Mouse (Mus musculus): ENCODE measurements around the gene Slc5a11. TPM values are rescaled to one million over a fixed set of nuclear protein-coding genes. Genes with fewer than 3 reads are reported as not detected.

The Slc5a11 gene
- total and polyA plus RNA-seq, 2 experiments from 2014 or later = 0.16 to 0.21 TPM

- ATAC-seq (no peak), DNase-seq (ENCODE audit: low spot score) (no peak)
- 84% methylated on average over 8 of the region's 8 CpGs for WGBS
These were observed 19.9 kb upstream of the Slc5a11 start for GRCm38 (mm10) chr7:123194696-123195095.

GRCm38 (mm10) chr7:123196432-123196831 is 18.1 kb upstream of the Slc5a11 start:
- Histone ChIP-seq H3K4me3 (ENCODE audit: low read length) (no peak overlapping the region), H3K9me3 (ENCODE audit: low read length) (no peaks in the 10 kb centered on the region), H3K27ac (no peak overlapping the region), H3K9ac (replicated peaks; ENCODE audit: low read length) (no peak overlapping the region), H3K4me1 (ENCODE audit: insufficient read depth, low read length) (no peaks in the 10 kb centered on the region), H3K27me3 (ENCODE audit: insufficient read depth, low read length) (no peaks in the 10 kb centered on the region), H3K36me3 (ENCODE audit: insufficient read depth, low read length) (peaks cover 31% of the 10 kb centered on the region), H3K4me2 (ENCODE audit: low read depth, low read length) (no peak overlapping the region)
- no peak for TF ChIP-seq CTCF (IDR thresholded peaks at IDR 0.05; ENCODE audit: low read depth)
- DNase-seq (ENCODE audit: low spot score) = no peak
- WGBS = 90% methylated on average over 5 of the region's 5 CpGs
- ATAC-seq = no peak

More at GRCm38 (mm10) chr7:123194696-123195095, 19.9 kb upstream of the Slc5a11 start:
- Histone ChIP-seq H3K4me1 (ENCODE audit: insufficient read depth, low read length) (no peaks in the 10 kb centered on the region), H3K9ac (replicated peaks; ENCODE audit: low read length) (no peak overlapping the region), H3K36me3 (ENCODE audit: insufficient read depth, low read length) (peaks cover 48% of the 10 kb centered on the region), H3K4me3 (ENCODE audit: low read length) (no peak overlapping the region), H3K9me3 (ENCODE audit: low read length) (no peaks in the 10 kb centered on the region), H3K27ac (no peak overlapping the region), H3K4me2 (ENCODE audit: low read depth, low read length) (no peak overlapping the region), H3K27me3 (ENCODE audit: insufficient read depth, low read length) (no peaks in the 10 kb centered on the region)
- TF ChIP-seq CTCF (IDR thresholded peaks at IDR 0.05; ENCODE audit: low read depth) = no peak

DNA sequence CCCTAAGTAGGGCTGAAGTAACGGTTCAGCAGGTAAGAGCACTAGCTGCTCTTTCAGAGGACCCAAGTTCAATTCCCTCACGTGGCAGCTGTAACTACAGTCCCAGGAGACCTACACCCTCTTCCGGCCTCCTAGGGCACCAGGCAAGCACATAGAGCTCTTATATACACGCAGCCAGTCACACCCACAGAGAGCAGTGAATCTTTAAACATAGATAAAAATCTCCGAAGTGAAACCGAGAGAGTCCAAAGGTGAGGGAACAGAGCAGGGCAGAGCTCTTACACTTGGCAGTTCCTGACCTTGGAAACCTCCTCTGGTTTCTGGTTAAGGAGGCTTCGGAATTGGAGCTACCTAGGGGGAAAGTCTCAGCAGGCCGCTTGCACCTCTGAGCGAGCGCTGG is 15.9 kb upstream of the Slc5a11 start:
- 80% methylated on average over 10 of the region's 10 CpGs for WGBS
- Histone ChIP-seq H3K27me3 (ENCODE audit: insufficient read depth, low read length) (no peaks in the 10 kb centered on the region), H3K36me3 (ENCODE audit: insufficient read depth, low read length) (peaks cover 11% of the 10 kb centered on the region), H3K9me3 (ENCODE audit: low read length) (no peaks in the 10 kb centered on the region), H3K4me3 (ENCODE audit: low read length) (no peak overlapping the region), H3K4me1 (ENCODE audit: insufficient read depth, low read length) (no peaks in the 10 kb centered on the region), H3K9ac (replicated peaks; ENCODE audit: low read length) (no peak overlapping the region), H3K4me2 (ENCODE audit: low read depth, low read length) (no peak overlapping the region), H3K27ac (no peak overlapping the region)
- no peak for TF ChIP-seq CTCF (IDR thresholded peaks at IDR 0.05; ENCODE audit: low read depth)
- ATAC-seq (no peak), DNase-seq (ENCODE audit: low spot score) (no peak)

GRCm38 (mm10) chr7:123199151-123199550 is 15.4 kb upstream of the Slc5a11 start:
- Histone ChIP-seq H3K4me3 (ENCODE audit: low read length) (no peak overlapping the region), H3K27ac (no peak overlapping the region), H3K4me2 (ENCODE audit: low read depth, low read length) (no peak overlapping the region), H3K27me3 (ENCODE audit: insufficient read depth, low read length) (no peaks in the 10 kb centered on the region), H3K9ac (replicated peaks; ENCODE audit: low read length) (no peak overlapping the region), H3K4me1 (ENCODE audit: insufficient read depth, low read length) (no peaks in the 10 kb centered on the region), H3K9me3 (ENCODE audit: low read length) (no peaks in the 10 kb centered on the region), H3K36me3 (ENCODE audit: insufficient read depth, low read length) (peaks cover 11% of the 10 kb centered on the region)
- ATAC-seq = no peak
- TF ChIP-seq CTCF (IDR thresholded peaks at IDR 0.05; ENCODE audit: low read depth) = no peak
- DNase-seq (ENCODE audit: low spot score) = no peak
- WGBS = 80% methylated on average over 3 of the region's 3 CpGs

DNA sequence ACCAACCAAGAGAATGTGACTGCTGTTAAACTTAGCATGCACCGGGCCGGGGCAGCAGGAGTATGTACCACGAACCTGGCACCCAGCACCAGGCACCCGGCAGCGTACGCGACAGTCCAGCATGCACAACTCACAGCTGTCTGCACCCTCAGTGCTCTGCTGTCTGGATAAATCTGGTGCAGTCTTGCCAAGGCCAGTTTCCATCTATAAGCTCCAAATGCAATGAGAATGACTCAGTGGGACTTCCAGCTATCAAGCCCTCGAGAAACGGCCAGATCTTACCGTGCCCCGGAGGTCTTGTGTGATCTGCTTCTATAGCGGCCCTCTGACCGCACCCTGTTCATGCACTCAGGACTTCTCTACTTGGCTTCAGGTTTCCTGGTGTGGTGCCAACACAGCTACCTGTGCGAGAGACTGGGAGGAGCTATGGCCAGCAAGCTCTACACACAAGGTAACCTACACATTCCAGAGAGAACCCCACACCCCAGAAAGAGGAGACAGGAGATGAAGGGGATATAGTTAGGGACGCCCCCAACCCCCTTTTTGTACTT is 14.8 kb upstream of the Slc5a11 start:
- no peaks in the 10 kb centered on the region for H3K27me3 ChIP-seq (ENCODE audit: insufficient read depth, low read length)
- H3K9ac ChIP-seq (replicated peaks; ENCODE audit: low read length) = no peak overlapping the region
- no peak for TF ChIP-seq CTCF (IDR thresholded peaks at IDR 0.05; ENCODE audit: low read depth)
- H3K36me3 ChIP-seq (ENCODE audit: insufficient read depth, low read length) = peaks cover 7% of the 10 kb centered on the region
- H3K27ac ChIP-seq = no peak overlapping the region
- ATAC-seq (no peak), DNase-seq (ENCODE audit: low spot score) (no peak)
- H3K4me2 ChIP-seq (ENCODE audit: low read depth, low read length) = no peak overlapping the region
- H3K4me1 ChIP-seq (ENCODE audit: insufficient read depth, low read length) = no peaks in the 10 kb centered on the region
- H3K9me3 ChIP-seq (ENCODE audit: low read length) = no peaks in the 10 kb centered on the region
- no peak overlapping the region for H3K4me3 ChIP-seq (ENCODE audit: low read length)
- 93% methylated on average over 15 of the region's 15 CpGs for WGBS

DNA sequence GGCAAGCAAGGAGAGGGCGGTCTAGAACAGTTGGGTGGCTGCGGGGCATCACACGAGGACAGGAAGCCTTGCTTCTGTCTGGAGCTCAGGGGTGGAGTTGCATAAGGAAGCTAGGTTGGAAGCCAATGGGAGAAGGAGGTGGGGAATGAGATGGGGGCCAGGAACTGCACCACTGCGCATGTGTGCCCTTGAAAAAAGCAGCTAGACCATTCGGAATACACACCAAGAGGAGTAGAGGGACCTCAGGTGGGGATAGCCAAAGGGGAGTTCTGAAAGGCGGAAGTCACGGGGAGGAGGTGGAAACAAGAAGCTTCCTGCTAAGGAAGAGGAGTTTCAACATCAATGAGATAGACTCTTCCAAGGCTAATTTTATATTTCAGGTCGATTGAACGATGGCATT is 13.9 kb upstream of the Slc5a11 start:
- Histone ChIP-seq H3K9me3 (ENCODE audit: low read length) (no peaks in the 10 kb centered on the region), H3K27me3 (ENCODE audit: insufficient read depth, low read length) (no peaks in the 10 kb centered on the region), H3K4me1 (ENCODE audit: insufficient read depth, low read length) (no peaks in the 10 kb centered on the region), H3K4me3 (ENCODE audit: low read length) (no peak overlapping the region), H3K9ac (replicated peaks; ENCODE audit: low read length) (no peak overlapping the region), H3K4me2 (ENCODE audit: low read depth, low read length) (no peak overlapping the region), H3K36me3 (ENCODE audit: insufficient read depth, low read length) (no peaks in the 10 kb centered on the region), H3K27ac (no peak overlapping the region)
- ATAC-seq (no peak), DNase-seq (ENCODE audit: low spot score) (no peak)
- TF ChIP-seq CTCF (IDR thresholded peaks at IDR 0.05; ENCODE audit: low read depth) = no peak
- 86% methylated on average over 9 of the region's 9 CpGs for WGBS

GRCm38 (mm10) chr7:123205261-123205660 is 9.3 kb upstream of the Slc5a11 start:
- H3K9me3 ChIP-seq (ENCODE audit: low read length) = no peaks in the 10 kb centered on the region
- H3K36me3 ChIP-seq (ENCODE audit: insufficient read depth, low read length) = no peaks in the 10 kb centered on the region
- no peaks in the 10 kb centered on the region for H3K27me3 ChIP-seq (ENCODE audit: insufficient read depth, low read length)
- no peak overlapping the region for H3K27ac ChIP-seq
- peak; percentile 76 for TF ChIP-seq CTCF (IDR thresholded peaks at IDR 0.05; ENCODE audit: low read depth)
- H3K4me1 ChIP-seq (ENCODE audit: insufficient read depth, low read length) = no peaks in the 10 kb centered on the region
- DNase-seq (ENCODE audit: low spot score) (peak; percentile 81), ATAC-seq (0 out of 2 replicates have a peak, but pooled peaks have one; percentile 29)
- no peak overlapping the region for H3K9ac ChIP-seq (replicated peaks; ENCODE audit: low read length)
- H3K4me2 ChIP-seq (ENCODE audit: low read depth, low read length) = no peak overlapping the region
- no peak overlapping the region for H3K4me3 ChIP-seq (ENCODE audit: low read length)
- 36% methylated on average over 14 of the region's 14 CpGs for WGBS
